Mouse (Mus musculus): ENCODE results near the gene Anapc13.

The Anapc13 gene

GRCm38 (mm10) chr9:102625983-102626838, at the start of gene Anapc13, which contains the start of gene Cep63:
Gene Anapc13 (plus strand): TSS chr9:102626296.
Gene Cep63 (minus strand): TSS chr9:102626534.
- peak; percentile 98 for DNase-seq (ENCODE audit: low spot score)

- DNase-seq (ENCODE audit: low spot score), result no peak
These were observed 48.6 kb upstream of the Anapc13 start for GRCm38 (mm10) chr9:102577480-102577879.

GRCm38 (mm10) chr9:102581921-102582469, 44.1 kb upstream of the Anapc13 start:
- no peak for DNase-seq (ENCODE audit: low spot score)

- no peak for DNase-seq (ENCODE audit: low spot score)
These were observed 38.7 kb upstream of the Anapc13 start for GRCm38 (mm10) chr9:102587347-102587746.

- DNase-seq (ENCODE audit: low spot score), result no peak
These were observed 31.3 kb upstream of the Anapc13 start for GRCm38 (mm10) chr9:102594667-102595393.

GRCm38 (mm10) chr9:102595662-102596436, 30.2 kb upstream of the Anapc13 start:
- peak; percentile 80 for DNase-seq (ENCODE audit: low spot score)

GRCm38 (mm10) chr9:102601187-102601586, 24.9 kb upstream of the Anapc13 start:
- no peak for DNase-seq (ENCODE audit: low spot score)

GRCm38 (mm10) chr9:102601666-102602065, 24.4 kb upstream of the Anapc13 start:
- DNase-seq (ENCODE audit: low spot score), result no peak

GRCm38 (mm10) chr9:102605162-102605561, 20.9 kb upstream of the Anapc13 start:
- no peak for DNase-seq (ENCODE audit: low spot score)

GRCm38 (mm10) chr9:102607471-102607870, 18.6 kb upstream of the Anapc13 start:
- no peak for DNase-seq (ENCODE audit: low spot score)

GRCm38 (mm10) chr9:102609221-102609620, 16.9 kb upstream of the Anapc13 start:
- no peak for DNase-seq (ENCODE audit: low spot score)

- DNase-seq (ENCODE audit: low spot score), result no peak
These were observed 11.0 kb upstream of the Anapc13 start for GRCm38 (mm10) chr9:102615071-102615470.

GRCm38 (mm10) chr9:102616267-102616666, 9.8 kb upstream of the Anapc13 start:
- DNase-seq (ENCODE audit: low spot score), result no peak

- no peak for DNase-seq (ENCODE audit: low spot score)
These were observed 4.7 kb upstream of the Anapc13 start for GRCm38 (mm10) chr9:102621385-102621784.

- DNase-seq (ENCODE audit: low spot score), result peak; percentile 53
These were observed 3.8 kb upstream of the Anapc13 start for GRCm38 (mm10) chr9:102622192-102622857.

- no peak for DNase-seq (ENCODE audit: low spot score)
These were observed 3.2 kb upstream of the Anapc13 start for GRCm38 (mm10) chr9:102622876-102623275.

- DNase-seq (ENCODE audit: low spot score), result no peak
These were observed 2.5 kb upstream of the Anapc13 start for GRCm38 (mm10) chr9:102623581-102623980.

GRCm38 (mm10) chr9:102625401-102625982, 604 bp upstream of the Anapc13 start:
- DNase-seq (ENCODE audit: low spot score), result no peak

- no peak for DNase-seq (ENCODE audit: low spot score)
These were observed 736 bp downstream of the Anapc13 start for GRCm38 (mm10) chr9:102626839-102627225.

GRCm38 (mm10) chr9:102627442-102627841, 1.3 kb downstream of the Anapc13 start:
- no peak for DNase-seq (ENCODE audit: low spot score)

GRCm38 (mm10) chr9:102629052-102629451, 3.0 kb downstream of the Anapc13 start:
- no peak for DNase-seq (ENCODE audit: low spot score)

Measured in urinary bladder, postnatal 14 days (tissue).